Mouse (Mus musculus) forebrain, embryonic 10.5 days (tissue): ENCODE measurements around the gene Oscar. TPM values are rescaled to one million over a fixed set of nuclear protein-coding genes. Genes with fewer than 3 reads are reported as not detected.
A peak's percentile ranks its signal among the peaks of the same experiment; 100 is the strongest.
"Not testable (repeated sequence)": the region's sequence is repeated elsewhere in the genome, so short reads cannot be mapped to it uniquely, and the experiment has no call there.

Experiments used
- DNase-seq: peaks from one replicate; pipeline ENCODE4 v3.0.0-alpha.2; 2017; ENCODE audit warnings: low spot score; ENCODE audit errors: extremely low spot score
- H3K27ac ChIP-seq: fragments of 300-500 bp; sonication (generic); 2 replicates; pipeline ENCODE4 v1.5.1; 2016; ENCODE audit warnings: mild to moderate bottlenecking
- H3K27me3 ChIP-seq: fragments of 300-500 bp; sonication (generic); 2 replicates; pipeline ENCODE4 v1.6.1; 2016; ENCODE audit warnings: mild to moderate bottlenecking; ENCODE audit not compliant: poor library complexity, severe bottlenecking
- H3K36me3 ChIP-seq: fragments of 300-500 bp; sonication (generic); replicated peaks from 2 replicates; pipeline ENCODE4 v1.6.1; 2016; ENCODE audit warnings: mild to moderate bottlenecking, moderate library complexity
- H3K4me1 ChIP-seq: fragments of 300-500 bp; sonication (generic); 2 replicates; pipeline ENCODE4 v1.6.1; 2016
- H3K4me3 ChIP-seq: fragments of 300-500 bp; sonication (generic); 2 replicates; pipeline ENCODE4 v1.5.1; 2016; ENCODE audit warnings: mild to moderate bottlenecking, moderate library complexity
- H3K9me3 ChIP-seq: fragments of 300-500 bp; sonication (generic); 2 replicates; pipeline ENCODE4 v1.6.1; 2016; ENCODE audit warnings: mild to moderate bottlenecking, moderate library complexity
- WGBS: fragments of 180-500 bp; shearing (Covaris S2); methylation state at CpG from one replicate; pipeline ENCODE4 v1.1.7; 2016; 5-methylcytosine and 5-hydroxymethylcytosine counted together
- polyA plus RNA-seq: library from polyadenylated mRNA; unstranded; fragments of >200 nt; fragmentation: Nextera tagmentation; extraction: Ambion mirVana; gene quantifications from 2 replicates; pipeline ENCODE4 v1.2.1, GENCODE M21; 2016

Gene Oscar
- polyA plus RNA-seq, 1 experiment from 2014 or later = not detected

- DNase-seq = peak; percentile 57
- H3K4me3 ChIP-seq = no peak overlapping the region
- no peak overlapping the region for H3K27ac ChIP-seq
- WGBS = 24% methylated on average over 4 of the region's 4 CpGs
- peaks cover 2% of the 10 kb centered on the region; the same call in 1 of the 2 replicates for H3K9me3 ChIP-seq
- no peaks in the 10 kb centered on the region for H3K4me1 ChIP-seq
- no peaks in the 10 kb centered on the region for H3K36me3 ChIP-seq
- no peaks in the 10 kb centered on the region for H3K27me3 ChIP-seq
Measured at GRCm38 (mm10) chr7:3601119-3601518, 14.8 kb downstream of the Oscar start.

GRCm38 (mm10) chr7:3597755-3598154 lies 18.2 kb downstream of the Oscar start:
- 80% methylated on average over 1 of the region's 1 CpGs for WGBS
- H3K4me3 ChIP-seq, DNase-seq, H3K4me1 ChIP-seq, H3K9me3 ChIP-seq, H3K36me3 ChIP-seq, H3K27me3 ChIP-seq, H3K27ac ChIP-seq: not testable (repeated sequence)

- no peaks in the 10 kb centered on the region for H3K36me3 ChIP-seq
- no peak for DNase-seq
Measured at GRCm38 (mm10) chr7:3595146-3595545, 20.8 kb downstream of the Oscar start.

DNA sequence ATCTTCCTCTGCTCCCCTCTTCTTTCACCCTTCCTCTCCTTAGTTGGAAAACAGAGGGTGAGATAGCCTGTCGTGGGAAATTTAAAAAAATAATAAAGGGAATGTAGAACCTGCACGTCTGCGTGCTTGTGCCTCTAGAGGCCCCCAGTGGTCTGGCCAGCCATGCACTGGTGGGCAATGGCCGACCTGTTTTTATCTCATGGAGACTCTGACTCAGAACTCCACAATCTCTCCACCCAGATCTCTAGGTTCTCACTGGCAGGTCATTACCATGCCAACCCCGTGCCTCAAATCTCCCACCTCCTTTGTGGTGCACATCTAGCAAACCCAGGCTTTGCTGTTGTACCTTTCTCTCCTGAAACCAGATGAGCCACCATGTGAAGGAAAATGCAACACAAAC lies 21.3 kb downstream of the Oscar start:
- no peak for DNase-seq
- H3K27ac ChIP-seq = no peak overlapping the region

More at GRCm38 (mm10) chr7:3595146-3595545, 20.8 kb downstream of the Oscar start:
- Histone ChIP-seq H3K27ac (no peak overlapping the region), H3K9me3 (0 out of 2 replicates have a peak, but pooled peaks cover 2% of the 10 kb centered on the region), H3K27me3 (no peaks in the 10 kb centered on the region), H3K4me3 (peak overlapping the region; percentile 30; the same call in 1 of the 2 replicates), H3K4me1 (no peaks in the 10 kb centered on the region; the same call in 1 of the 2 replicates)
- 13% methylated on average over 9 of the region's 9 CpGs for WGBS

GRCm38 (mm10) chr7:3593855-3594254 lies 22.1 kb downstream of the Oscar start:
- no peak for DNase-seq
- Histone ChIP-seq H3K9me3 (0 out of 2 replicates have a peak, but pooled peaks cover 2% of the 10 kb centered on the region), H3K27me3 (no peaks in the 10 kb centered on the region), H3K4me1 (no peaks in the 10 kb centered on the region; the same call in 1 of the 2 replicates), H3K27ac (no peak overlapping the region), H3K36me3 (no peaks in the 10 kb centered on the region), H3K4me3 (no peak overlapping the region)

More for the DNA sequence above, 21.3 kb downstream of the Oscar start:
- Histone ChIP-seq H3K4me1 (no peaks in the 10 kb centered on the region; the same call in 1 of the 2 replicates), H3K4me3 (peak overlapping the region; percentile 30; the same call in 1 of the 2 replicates), H3K27me3 (no peaks in the 10 kb centered on the region), H3K36me3 (no peaks in the 10 kb centered on the region), H3K9me3 (0 out of 2 replicates have a peak, but pooled peaks cover 2% of the 10 kb centered on the region)
- WGBS = 33% methylated on average over 5 of the region's 5 CpGs

DNA sequence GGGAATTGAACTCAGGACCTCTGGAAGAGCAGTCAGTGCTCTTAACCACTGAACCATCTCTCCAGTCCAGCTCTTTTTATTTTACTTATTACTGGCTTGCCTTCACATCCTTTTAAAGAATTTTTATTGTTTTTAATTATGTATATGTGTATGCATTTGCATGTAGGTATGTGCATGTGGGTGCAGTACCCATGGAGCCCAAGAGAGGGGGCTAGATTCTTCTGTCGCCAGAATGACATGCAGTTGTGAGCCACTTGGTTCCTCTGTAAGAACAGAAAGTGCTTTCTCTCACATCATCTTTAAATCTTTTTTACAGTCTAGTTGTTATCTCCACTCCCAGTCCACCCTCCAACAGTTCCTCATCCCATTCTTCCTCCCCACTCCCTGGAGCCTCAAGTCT lies 24.4 kb downstream of the Oscar start:
- DNase-seq = no peak
- Histone ChIP-seq H3K9me3 (0 out of 2 replicates have a peak, but pooled peaks cover 2% of the 10 kb centered on the region), H3K27me3 (no peaks in the 10 kb centered on the region), H3K4me1 (peaks cover 3% of the 10 kb centered on the region), H3K4me3 (no peak overlapping the region), H3K27ac (no peak overlapping the region), H3K36me3 (no peaks in the 10 kb centered on the region)
- 65% methylated on average over 1 of the region's 1 CpGs for WGBS

- H3K27ac ChIP-seq = no peak overlapping the region
- WGBS = 79% methylated on average over 3 of the region's 3 CpGs
- H3K4me3 ChIP-seq = no peak overlapping the region
- no peaks in the 10 kb centered on the region for H3K9me3 ChIP-seq
- no peaks in the 10 kb centered on the region for H3K36me3 ChIP-seq
- no peak for DNase-seq
- H3K4me1 ChIP-seq = peaks cover 10% of the 10 kb centered on the region
- H3K27me3 ChIP-seq = no peaks in the 10 kb centered on the region
Measured at GRCm38 (mm10) chr7:3590550-3590949, 25.4 kb downstream of the Oscar start.

- no peak overlapping the region for H3K27ac ChIP-seq
- no peaks in the 10 kb centered on the region for H3K9me3 ChIP-seq
- H3K36me3 ChIP-seq = no peaks in the 10 kb centered on the region
- 70% methylated on average over 1 of the region's 1 CpGs for WGBS
- H3K4me1 ChIP-seq = peaks cover 10% of the 10 kb centered on the region
- no peak for DNase-seq
- H3K27me3 ChIP-seq = no peaks in the 10 kb centered on the region
- H3K4me3 ChIP-seq = no peak overlapping the region
Measured at GRCm38 (mm10) chr7:3587292-3587691, 28.7 kb downstream of the Oscar start.

- H3K4me1 ChIP-seq = peaks cover 10% of the 10 kb centered on the region
- H3K27ac ChIP-seq = no peak overlapping the region
- H3K36me3 ChIP-seq = no peaks in the 10 kb centered on the region
- H3K4me3 ChIP-seq = no peak overlapping the region
- no peaks in the 10 kb centered on the region for H3K27me3 ChIP-seq
- 3% methylated on average over 5 of the region's 5 CpGs for WGBS
- no peaks in the 10 kb centered on the region for H3K9me3 ChIP-seq
- DNase-seq = no peak
Measured at GRCm38 (mm10) chr7:3586255-3586654, 29.7 kb downstream of the Oscar start.

DNA sequence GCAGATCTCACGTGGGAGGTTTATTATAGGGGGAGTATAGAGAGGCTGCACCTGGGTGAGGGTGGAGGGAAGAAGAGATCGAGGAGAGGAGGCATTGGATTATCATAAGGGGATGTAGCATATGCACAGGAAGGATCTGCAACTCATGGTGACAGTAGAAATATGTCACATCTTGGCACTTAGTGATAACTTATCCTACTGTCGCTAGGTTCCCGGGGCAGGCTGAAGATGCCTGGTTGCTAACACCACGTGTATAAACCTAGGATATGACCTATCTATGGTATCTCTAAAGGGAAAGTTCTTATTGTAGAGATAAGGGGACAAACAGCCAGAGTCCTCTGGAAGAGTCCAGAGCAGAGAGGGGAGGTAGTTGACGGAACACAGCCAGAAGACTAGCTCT lies 30.2 kb downstream of the Oscar start:
- Histone ChIP-seq H3K9me3 (no peaks in the 10 kb centered on the region), H3K27me3 (no peaks in the 10 kb centered on the region), H3K36me3 (no peaks in the 10 kb centered on the region), H3K4me1 (peaks cover 10% of the 10 kb centered on the region), H3K4me3 (no peak overlapping the region), H3K27ac (no peak overlapping the region)
- no peak for DNase-seq
- WGBS = 18% methylated on average over 6 of the region's 6 CpGs

GRCm38 (mm10) chr7:3580029-3580428 lies 35.9 kb downstream of the Oscar start:
- Histone ChIP-seq H3K4me3 (no peak overlapping the region), H3K36me3 (no peaks in the 10 kb centered on the region), H3K27ac (no peak overlapping the region), H3K4me1 (no peaks in the 10 kb centered on the region), H3K9me3 (0 out of 2 replicates have a peak, but pooled peaks cover 4% of the 10 kb centered on the region), H3K27me3 (no peaks in the 10 kb centered on the region)
- WGBS = 84% methylated on average over 2 of the region's 2 CpGs
- DNase-seq = no peak

DNA sequence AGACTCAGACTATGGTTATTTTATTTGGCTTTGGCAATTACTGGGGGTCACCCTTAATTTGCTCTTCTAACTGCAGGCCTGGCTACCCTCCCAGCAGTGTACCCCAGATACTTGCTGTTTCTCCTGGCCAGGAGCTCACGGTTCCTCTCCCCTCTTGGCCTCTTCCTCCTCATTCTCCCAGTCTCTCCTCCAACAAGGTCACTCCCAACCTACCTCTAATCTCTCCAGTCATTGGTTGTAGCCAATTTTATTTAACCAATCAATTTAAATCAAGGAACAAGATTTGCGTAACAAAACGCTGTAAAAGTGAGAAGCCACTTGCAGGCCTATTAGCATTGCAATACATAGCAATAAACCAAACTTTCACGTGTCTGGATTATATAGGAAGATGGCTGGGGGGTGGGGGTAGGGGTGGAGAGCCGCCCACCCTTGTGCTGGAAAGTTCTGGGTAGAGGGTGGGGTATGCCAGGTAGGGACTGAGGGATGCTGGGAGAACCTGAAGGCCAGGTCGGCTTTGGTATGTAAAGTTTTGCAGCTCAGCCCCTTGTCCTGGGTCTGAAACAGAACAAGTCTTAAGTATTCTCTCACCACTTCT lies 36.9 kb downstream of the Oscar start:
- Histone ChIP-seq H3K4me1 (no peaks in the 10 kb centered on the region), H3K9me3 (0 out of 2 replicates have a peak, but pooled peaks cover 4% of the 10 kb centered on the region), H3K27ac (no peak overlapping the region), H3K36me3 (no peaks in the 10 kb centered on the region), H3K27me3 (no peaks in the 10 kb centered on the region), H3K4me3 (no peak overlapping the region)
- WGBS = 72% methylated on average over 6 of the region's 6 CpGs
- DNase-seq = no peak

GRCm38 (mm10) chr7:3578196-3578595 lies 37.8 kb downstream of the Oscar start:
- Histone ChIP-seq H3K27ac (no peak overlapping the region), H3K36me3 (no peaks in the 10 kb centered on the region), H3K27me3 (no peaks in the 10 kb centered on the region), H3K4me1 (no peaks in the 10 kb centered on the region), H3K9me3 (0 out of 2 replicates have a peak, but pooled peaks cover 4% of the 10 kb centered on the region), H3K4me3 (no peak overlapping the region)
- 84% methylated on average over 2 of the region's 2 CpGs for WGBS
- DNase-seq = no peak
